Mouse (Mus musculus) embryonic facial prominence, embryonic 15.5 days (tissue): ENCODE measurements around the gene Myo1d. TPM values are rescaled to one million over a fixed set of nuclear protein-coding genes. Genes with fewer than 3 reads are reported as not detected.

Source experiments
- ATAC-seq: fragments of 200-750 bp; cut with Nextera tagmentation; 2 replicates; pipeline ENCODE4 v1.8.0; 2017; ENCODE audit warnings: low read depth, moderate TSS enrichment; ENCODE audit not compliant: insufficient number of reproducible peaks, low FRiP score, low TSS enrichment
- H3K27ac ChIP-seq: fragments of 300-500 bp; sonication (generic); replicated peaks from 2 replicates; pipeline ENCODE4 v1.5.1; 2015; ENCODE audit warnings: mild to moderate bottlenecking, inconsistent platforms
- H3K27me3 ChIP-seq: fragments of 300-500 bp; sonication (generic); 2 replicates; pipeline ENCODE4 v1.6.1; 2015; ENCODE audit warnings: inconsistent platforms
- H3K36me3 ChIP-seq: fragments of 300-500 bp; sonication (generic); 2 replicates; pipeline ENCODE4 v1.6.1; 2015; ENCODE audit warnings: mild to moderate bottlenecking, inconsistent platforms
- H3K4me1 ChIP-seq: fragments of 300-500 bp; sonication (generic); 2 replicates; pipeline ENCODE4 v1.6.1; 2015; ENCODE audit warnings: inconsistent platforms
- H3K4me2 ChIP-seq: fragments of 300-500 bp; sonication (generic); replicated peaks from 2 replicates; pipeline ENCODE4 v1.6.1; 2015; ENCODE audit warnings: mild to moderate bottlenecking, inconsistent platforms
- H3K4me3 ChIP-seq: fragments of 300-500 bp; sonication (generic); replicated peaks from 2 replicates; pipeline ENCODE4 v1.5.1; 2015; ENCODE audit warnings: mild to moderate bottlenecking, inconsistent platforms
- H3K9ac ChIP-seq: fragments of 300-500 bp; sonication (generic); 2 replicates; pipeline ENCODE4 v1.6.1; 2015; ENCODE audit warnings: inconsistent platforms
- H3K9me3 ChIP-seq: fragments of 300-500 bp; sonication (generic); replicated peaks from 2 replicates; pipeline ENCODE4 v1.6.1; 2016; ENCODE audit warnings: inconsistent platforms
- WGBS: fragments of 180-500 bp; shearing (Covaris S2); methylation state at CpG from one replicate; pipeline ENCODE4 v1.1.7; 2015; 5-methylcytosine and 5-hydroxymethylcytosine counted together
- polyA plus RNA-seq: library from polyadenylated mRNA; unstranded; fragments of >200 nt; fragmentation: Nextera tagmentation; extraction: Ambion mirVana; gene quantifications from 2 replicates; pipeline ENCODE4 v1.2.1, GENCODE M21; 2015

Myo1d gene
- polyA plus RNA-seq, 1 experiment from 2014 or later = 12.0 TPM

GRCm38 (mm10) chr11:80446916-80447315 is 332.9 kb downstream of the Myo1d start:
- WGBS = 89% methylated on average over 3 of the region's 3 CpGs
- no peak overlapping the region for H3K27ac ChIP-seq
- H3K9me3 ChIP-seq = no peaks in the 10 kb centered on the region
- no peaks in the 10 kb centered on the region for H3K27me3 ChIP-seq
- H3K4me3 ChIP-seq = no peak overlapping the region
- H3K36me3 ChIP-seq = peaks cover 46% of the 10 kb centered on the region
- H3K4me1 ChIP-seq = no peaks in the 10 kb centered on the region
- no peak for ATAC-seq
- no peak overlapping the region for H3K4me2 ChIP-seq
- no peak overlapping the region for H3K9ac ChIP-seq

Other genes starting within 250 kb of the Myo1d start
- gene Tmem98, start 30.1 kb upstream of the Myo1d start, polyA plus RNA-seq = 70.0 and 73.3 TPM in 2 replicates
- not detected in 2 replicates for gene Spaca3, start 78.3 kb upstream of the Myo1d start, polyA plus RNA-seq